Mouse (Mus musculus): Measurements from ENCODE around the gene Frmpd4. TPM values are rescaled to one million over a fixed set of nuclear protein-coding genes. Genes with fewer than 3 reads are reported as not detected.

Gene Frmpd4
- polyA plus RNA-seq, 1 experiment: not detected

- Histone ChIP-seq H3K9me3 (ENCODE audit: control insufficient read depth, low read length) (no peaks in the 10 kb centered on the region), H3K27me3 (ENCODE audit: control insufficient read depth) (no peaks in the 10 kb centered on the region; the same call in 1 of the 2 replicates), H3K36me3 (ENCODE audit: control insufficient read depth) (no peaks in the 10 kb centered on the region), H3K4me1 (ENCODE audit: control insufficient read depth) (no peaks in the 10 kb centered on the region), H3K4me3 (replicated peaks) (no peak overlapping the region)
- TF ChIP-seq TAL1 (IDR thresholded peaks at IDR 0.05; ENCODE audit: low read length) (no peak), GATA1 (IDR thresholded peaks at IDR 0.05; ENCODE audit: low read length) (no peak)
Observed at GRCm38 (mm10) chrX:167552827-167553226, 1024.2 kb downstream of the Frmpd4 start.

- TF ChIP-seq GATA1 (IDR thresholded peaks at IDR 0.05; ENCODE audit: low read length): no peak
- no peak for TF ChIP-seq TAL1 (IDR thresholded peaks at IDR 0.05; ENCODE audit: low read length)
- H3K36me3 ChIP-seq (ENCODE audit: control insufficient read depth): no peaks in the 10 kb centered on the region
- H3K9me3 ChIP-seq (ENCODE audit: control insufficient read depth, low read length): no peaks in the 10 kb centered on the region
- no peak overlapping the region for H3K4me3 ChIP-seq (replicated peaks)
- no peaks in the 10 kb centered on the region for H3K4me1 ChIP-seq (ENCODE audit: control insufficient read depth)
- H3K27me3 ChIP-seq (ENCODE audit: control insufficient read depth): no peaks in the 10 kb centered on the region
Observed at GRCm38 (mm10) chrX:167523151-167523550, 1053.9 kb downstream of the Frmpd4 start.

GRCm38 (mm10) chrX:167522528-167522927, 1054.5 kb downstream of the Frmpd4 start:
- no peak for TF ChIP-seq TAL1 (IDR thresholded peaks at IDR 0.05; ENCODE audit: low read length)
- TF ChIP-seq GATA1 (IDR thresholded peaks at IDR 0.05; ENCODE audit: low read length): no peak
- no peaks in the 10 kb centered on the region for H3K4me1 ChIP-seq (ENCODE audit: control insufficient read depth)
- no peaks in the 10 kb centered on the region for H3K27me3 ChIP-seq (ENCODE audit: control insufficient read depth)
- no peak overlapping the region for H3K4me3 ChIP-seq (replicated peaks)
- H3K36me3 ChIP-seq (ENCODE audit: control insufficient read depth): no peaks in the 10 kb centered on the region
- H3K9me3 ChIP-seq (ENCODE audit: control insufficient read depth, low read length): no peaks in the 10 kb centered on the region

GRCm38 (mm10) chrX:167518440-167518839, 1058.6 kb downstream of the Frmpd4 start:
- Histone ChIP-seq H3K4me1 (ENCODE audit: control insufficient read depth) (no peaks in the 10 kb centered on the region), H3K9me3 (ENCODE audit: control insufficient read depth, low read length) (no peaks in the 10 kb centered on the region), H3K4me3 (replicated peaks) (no peak overlapping the region), H3K36me3 (ENCODE audit: control insufficient read depth) (no peaks in the 10 kb centered on the region), H3K27me3 (ENCODE audit: control insufficient read depth) (no peaks in the 10 kb centered on the region)
- TF ChIP-seq GATA1 (IDR thresholded peaks at IDR 0.05; ENCODE audit: low read length) (no peak), TAL1 (IDR thresholded peaks at IDR 0.05; ENCODE audit: low read length) (no peak)

- Histone ChIP-seq H3K4me1 (ENCODE audit: control insufficient read depth) (no peaks in the 10 kb centered on the region), H3K27me3 (ENCODE audit: control insufficient read depth) (no peaks in the 10 kb centered on the region), H3K4me3 (replicated peaks) (no peak overlapping the region), H3K36me3 (ENCODE audit: control insufficient read depth) (no peaks in the 10 kb centered on the region), H3K9me3 (ENCODE audit: control insufficient read depth, low read length) (no peaks in the 10 kb centered on the region)
- TF ChIP-seq TAL1 (IDR thresholded peaks at IDR 0.05; ENCODE audit: low read length) (no peak), GATA1 (IDR thresholded peaks at IDR 0.05; ENCODE audit: low read length) (no peak)
Observed at GRCm38 (mm10) chrX:167497780-167498179, 1079.3 kb downstream of the Frmpd4 start.

GRCm38 (mm10) chrX:167492265-167492664, 1084.8 kb downstream of the Frmpd4 start:
- H3K36me3 ChIP-seq (ENCODE audit: control insufficient read depth): no peaks in the 10 kb centered on the region
- no peaks in the 10 kb centered on the region for H3K4me1 ChIP-seq (ENCODE audit: control insufficient read depth)
- no peaks in the 10 kb centered on the region for H3K9me3 ChIP-seq (ENCODE audit: control insufficient read depth, low read length)
- TF ChIP-seq TAL1 (IDR thresholded peaks at IDR 0.05; ENCODE audit: low read length) (no peak), GATA1 (IDR thresholded peaks at IDR 0.05; ENCODE audit: low read length) (no peak)
- H3K27me3 ChIP-seq (ENCODE audit: control insufficient read depth): no peaks in the 10 kb centered on the region
- H3K4me3 ChIP-seq (replicated peaks): no peak overlapping the region

- no peaks in the 10 kb centered on the region for H3K9me3 ChIP-seq (ENCODE audit: control insufficient read depth, low read length)
- no peaks in the 10 kb centered on the region for H3K4me1 ChIP-seq (ENCODE audit: control insufficient read depth)
- no peaks in the 10 kb centered on the region for H3K36me3 ChIP-seq (ENCODE audit: control insufficient read depth)
- no peak overlapping the region for H3K4me3 ChIP-seq (replicated peaks)
- no peaks in the 10 kb centered on the region for H3K27me3 ChIP-seq (ENCODE audit: control insufficient read depth)
- no peak for TF ChIP-seq TAL1 (IDR thresholded peaks at IDR 0.05; ENCODE audit: low read length)
- TF ChIP-seq GATA1 (IDR thresholded peaks at IDR 0.05; ENCODE audit: low read length): no peak
Observed at GRCm38 (mm10) chrX:167491589-167492207, 1085.3 kb downstream of the Frmpd4 start.

GRCm38 (mm10) chrX:167483409-167484177, 1093.4 kb downstream of the Frmpd4 start:
- TF ChIP-seq GATA1 (IDR thresholded peaks at IDR 0.05; ENCODE audit: low read length) (no peak), TAL1 (IDR thresholded peaks at IDR 0.05; ENCODE audit: low read length) (no peak)
- Histone ChIP-seq H3K4me3 (replicated peaks) (no peak overlapping the region), H3K4me1 (ENCODE audit: control insufficient read depth) (no peaks in the 10 kb centered on the region), H3K27me3 (ENCODE audit: control insufficient read depth) (no peaks in the 10 kb centered on the region), H3K36me3 (ENCODE audit: control insufficient read depth) (no peaks in the 10 kb centered on the region), H3K9me3 (ENCODE audit: control insufficient read depth, low read length) (no peaks in the 10 kb centered on the region)

- Histone ChIP-seq H3K27me3 (ENCODE audit: control insufficient read depth) (no peaks in the 10 kb centered on the region; the same call in 1 of the 2 replicates), H3K36me3 (ENCODE audit: control insufficient read depth) (no peaks in the 10 kb centered on the region), H3K4me1 (ENCODE audit: control insufficient read depth) (no peaks in the 10 kb centered on the region), H3K4me3 (replicated peaks) (no peak overlapping the region), H3K9me3 (ENCODE audit: control insufficient read depth, low read length) (no peaks in the 10 kb centered on the region)
- no peak for TF ChIP-seq GATA1 (IDR thresholded peaks at IDR 0.05; ENCODE audit: low read length)
- TF ChIP-seq TAL1 (IDR thresholded peaks at IDR 0.05; ENCODE audit: low read length): no peak
Observed at GRCm38 (mm10) chrX:167477636-167478035, 1099.4 kb downstream of the Frmpd4 start.

Measured in erythroblast, embryonic 14.5 days (primary cell).